Mouse (Mus musculus): ENCODE results near the gene Dynll2. TPM values are rescaled to one million over a fixed set of nuclear protein-coding genes. Genes with fewer than 3 reads are reported as not detected.

Gene Dynll2
- polyA plus RNA-seq, 1 experiment from 2014 or later: 11.2 TPM

DNA sequence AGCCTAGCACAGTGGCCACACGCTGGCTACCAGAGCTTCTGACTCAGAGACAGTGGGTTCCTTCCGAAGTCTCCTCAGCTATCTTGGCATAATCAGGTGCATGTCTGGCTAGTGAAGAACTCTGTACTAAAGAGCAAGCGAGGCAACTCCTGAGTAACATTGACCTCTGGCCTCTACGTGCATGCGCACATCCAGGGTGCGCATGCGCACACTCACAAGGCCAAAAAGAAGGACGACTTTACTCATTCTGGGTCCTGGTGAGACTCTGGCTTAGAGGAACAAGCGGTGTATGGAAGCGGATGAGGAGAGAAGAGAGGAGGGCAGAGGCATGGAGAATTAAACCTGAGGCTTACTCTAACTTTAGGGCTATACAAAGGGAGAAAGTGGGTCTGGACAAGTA, 26.3 kb upstream of the Dynll2 start:
- WGBS (ENCODE audit: insufficient replicate concordance): 80% methylated on average over 10 of the region's 10 CpGs
- ATAC-seq (ENCODE audit: low read depth): no peak

DNA sequence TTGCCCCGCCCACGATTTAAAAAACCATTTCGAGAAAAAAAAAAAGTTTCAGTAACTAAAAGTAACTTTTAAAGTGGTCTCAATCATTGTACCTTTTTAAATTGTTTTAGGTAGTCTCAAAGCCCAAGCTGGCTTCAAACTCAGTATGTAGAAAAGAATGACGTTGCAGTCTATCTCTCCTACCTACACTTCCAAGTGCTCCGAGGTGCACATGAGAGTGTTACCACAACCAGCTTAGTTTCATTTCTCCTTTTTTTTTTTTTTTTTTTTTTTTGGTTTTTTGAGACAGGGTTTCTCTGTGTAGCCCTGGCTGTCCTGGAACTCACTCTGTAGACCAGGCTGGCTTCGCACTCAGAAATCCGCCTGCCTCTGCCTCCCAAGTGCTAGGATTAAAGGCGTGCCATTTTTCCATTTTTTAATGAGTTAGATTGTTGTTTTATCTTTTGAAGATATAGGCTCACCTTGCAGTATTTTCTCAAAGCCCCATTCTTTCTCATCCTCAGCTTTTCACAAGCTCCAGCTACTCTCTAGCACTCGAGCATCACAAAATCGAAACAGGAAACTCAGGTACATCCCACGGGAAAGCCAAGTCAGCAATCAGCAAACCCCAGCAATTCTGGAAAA, 25.4 kb upstream of the Dynll2 start:
- Histone ChIP-seq H3K27me3 (peaks cover 21% of the 10 kb centered on the region), H3K9ac (no peak overlapping the region), H3K4me3 (replicated peaks) (no peak overlapping the region), H3K4me2 (no peak overlapping the region), H3K27ac (no peak overlapping the region), H3K4me1 (replicated peaks) (no peaks in the 10 kb centered on the region), H3K36me3 (no peaks in the 10 kb centered on the region), H3K9me3 (replicated peaks) (no peaks in the 10 kb centered on the region)
- 63% methylated on average over 11 of the region's 11 CpGs for WGBS (ENCODE audit: insufficient replicate concordance)
- DNase-seq: no peak
- no peak for ATAC-seq (ENCODE audit: low read depth)

More for the DNA sequence above, 26.3 kb upstream of the Dynll2 start:
- H3K27me3 ChIP-seq: peaks cover 19% of the 10 kb centered on the region
- no peaks in the 10 kb centered on the region for H3K36me3 ChIP-seq
- no peak for DNase-seq
- H3K4me2 ChIP-seq: no peak overlapping the region
- H3K4me1 ChIP-seq (replicated peaks): no peaks in the 10 kb centered on the region
- H3K9ac ChIP-seq: no peak overlapping the region
- H3K9me3 ChIP-seq (replicated peaks): no peaks in the 10 kb centered on the region
- no peak overlapping the region for H3K4me3 ChIP-seq (replicated peaks)
- no peak overlapping the region for H3K27ac ChIP-seq

DNA sequence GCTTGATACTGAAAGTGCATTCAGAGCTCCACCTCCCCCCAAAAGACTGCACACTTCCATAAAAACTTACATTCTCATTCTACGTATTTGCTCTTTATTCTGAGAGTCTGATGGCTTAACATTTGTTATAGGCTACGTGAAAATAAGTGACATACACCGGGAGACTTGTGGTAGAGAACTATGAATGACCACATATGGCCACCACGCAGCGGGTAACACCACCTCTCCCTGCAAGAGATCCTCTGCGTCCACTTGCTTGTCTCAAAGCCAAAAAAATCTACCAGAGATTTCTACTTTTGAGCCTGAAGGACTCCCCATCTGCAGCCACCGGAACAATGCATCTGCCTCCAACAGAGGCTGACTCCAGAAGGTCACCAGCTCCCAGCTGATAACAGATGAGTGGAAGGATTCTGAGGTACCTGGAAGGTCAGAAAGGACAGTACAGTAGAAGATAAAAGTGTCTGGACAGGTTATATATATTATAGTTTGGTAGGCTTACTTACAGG, 24.6 kb upstream of the Dynll2 start:
- Histone ChIP-seq H3K36me3 (no peaks in the 10 kb centered on the region), H3K4me2 (no peak overlapping the region), H3K9ac (no peak overlapping the region), H3K27me3 (peaks cover 21% of the 10 kb centered on the region), H3K9me3 (replicated peaks) (no peaks in the 10 kb centered on the region), H3K27ac (no peak overlapping the region), H3K4me1 (replicated peaks) (no peaks in the 10 kb centered on the region), H3K4me3 (replicated peaks) (no peak overlapping the region)
- DNase-seq: no peak
- no peak for ATAC-seq (ENCODE audit: low read depth)
- 77% methylated on average over 7 of the region's 7 CpGs for WGBS (ENCODE audit: insufficient replicate concordance)

GRCm38 (mm10) chr11:88011208-88011913, 24.0 kb upstream of the Dynll2 start:
- no peak overlapping the region for H3K9ac ChIP-seq
- no peaks in the 10 kb centered on the region for H3K36me3 ChIP-seq
- H3K4me3 ChIP-seq (replicated peaks): no peak overlapping the region
- peaks cover 21% of the 10 kb centered on the region for H3K27me3 ChIP-seq
- H3K27ac ChIP-seq: no peak overlapping the region
- WGBS (ENCODE audit: insufficient replicate concordance): 63% methylated on average over 11 of the region's 11 CpGs
- H3K9me3 ChIP-seq (replicated peaks): no peaks in the 10 kb centered on the region
- DNase-seq (no peak), ATAC-seq (ENCODE audit: low read depth) (no peak)
- no peaks in the 10 kb centered on the region for H3K4me1 ChIP-seq (replicated peaks)
- H3K4me2 ChIP-seq: no peak overlapping the region

- Histone ChIP-seq H3K4me1 (replicated peaks) (no peaks in the 10 kb centered on the region), H3K9ac (no peak overlapping the region), H3K36me3 (no peaks in the 10 kb centered on the region), H3K27me3 (peaks cover 21% of the 10 kb centered on the region), H3K27ac (no peak overlapping the region), H3K4me3 (replicated peaks) (no peak overlapping the region), H3K9me3 (replicated peaks) (no peaks in the 10 kb centered on the region), H3K4me2 (no peak overlapping the region)
- ATAC-seq (ENCODE audit: low read depth) (no peak), DNase-seq (no peak)
- 39% methylated on average over 16 of the region's 16 CpGs for WGBS (ENCODE audit: insufficient replicate concordance)
Measured at GRCm38 (mm10) chr11:88009542-88010190, 22.3 kb upstream of the Dynll2 start.

- H3K9ac ChIP-seq: no peak overlapping the region
- peaks cover 21% of the 10 kb centered on the region for H3K27me3 ChIP-seq
- H3K9me3 ChIP-seq (replicated peaks): no peaks in the 10 kb centered on the region
- ATAC-seq (ENCODE audit: low read depth) (no peak), DNase-seq (no peak)
- no peaks in the 10 kb centered on the region for H3K4me1 ChIP-seq (replicated peaks)
- 26% methylated on average over 1 of the region's 1 CpGs for WGBS (ENCODE audit: insufficient replicate concordance)
- H3K4me2 ChIP-seq: no peak overlapping the region
- no peaks in the 10 kb centered on the region for H3K36me3 ChIP-seq
- H3K4me3 ChIP-seq (replicated peaks): no peak overlapping the region
- no peak overlapping the region for H3K27ac ChIP-seq
Measured at GRCm38 (mm10) chr11:88008641-88009040, 21.3 kb upstream of the Dynll2 start.

- Histone ChIP-seq H3K27ac (no peak overlapping the region), H3K9me3 (replicated peaks) (no peaks in the 10 kb centered on the region), H3K4me3 (replicated peaks) (no peak overlapping the region), H3K4me1 (replicated peaks) (no peaks in the 10 kb centered on the region), H3K36me3 (no peaks in the 10 kb centered on the region), H3K27me3 (peaks cover 5% of the 10 kb centered on the region), H3K9ac (no peak overlapping the region), H3K4me2 (no peak overlapping the region)
- DNase-seq (no peak), ATAC-seq (ENCODE audit: low read depth) (0 out of 2 replicates have a peak, but pooled peaks have one; percentile 50)
- 32% methylated on average over 2 of the region's 2 CpGs for WGBS (ENCODE audit: insufficient replicate concordance)
Measured at GRCm38 (mm10) chr11:88004123-88004522, 16.8 kb upstream of the Dynll2 start.

DNA sequence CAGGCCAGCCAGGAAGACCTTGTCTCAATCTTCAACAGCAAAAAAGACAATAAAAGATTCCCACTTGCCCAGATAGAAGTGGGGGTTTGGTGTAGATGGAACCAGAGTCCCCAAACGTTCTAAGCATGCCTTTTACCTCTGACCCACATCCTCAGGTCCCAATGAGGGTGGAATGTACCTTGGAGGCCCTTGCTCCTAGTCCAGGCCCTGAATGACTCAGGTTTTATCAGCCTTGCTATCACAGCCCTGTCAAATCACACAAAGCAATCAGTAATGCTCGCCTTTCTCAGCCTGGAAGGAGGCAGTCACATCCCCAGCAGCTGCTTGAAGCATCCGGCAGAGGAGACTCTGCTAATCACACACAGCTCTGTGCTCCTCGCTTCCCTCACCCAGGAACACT, 15.4 kb upstream of the Dynll2 start:
- Histone ChIP-seq H3K27ac (no peak overlapping the region), H3K36me3 (no peaks in the 10 kb centered on the region), H3K4me2 (no peak overlapping the region), H3K4me1 (replicated peaks) (no peaks in the 10 kb centered on the region), H3K9ac (no peak overlapping the region), H3K27me3 (no peaks in the 10 kb centered on the region), H3K9me3 (replicated peaks) (no peaks in the 10 kb centered on the region), H3K4me3 (replicated peaks) (no peak overlapping the region)
- ATAC-seq (ENCODE audit: low read depth): no peak
- whole genome bisulfite sequencing (ENCODE audit: insufficient replicate concordance): 46% methylated on average over 4 of the region's 4 CpGs
- DNase-seq: no peak

- Histone ChIP-seq H3K27me3 (no peaks in the 10 kb centered on the region), H3K27ac (no peak overlapping the region), H3K36me3 (no peaks in the 10 kb centered on the region), H3K9ac (no peak overlapping the region), H3K4me3 (replicated peaks) (no peak overlapping the region), H3K4me2 (no peak overlapping the region), H3K4me1 (replicated peaks) (no peaks in the 10 kb centered on the region), H3K9me3 (replicated peaks) (no peaks in the 10 kb centered on the region)
- WGBS (ENCODE audit: insufficient replicate concordance): 69% methylated on average over 5 of the region's 5 CpGs
- DNase-seq: no peak
- no peak for ATAC-seq (ENCODE audit: low read depth)
Measured at GRCm38 (mm10) chr11:87999751-88000150, 12.4 kb upstream of the Dynll2 start.

DNA sequence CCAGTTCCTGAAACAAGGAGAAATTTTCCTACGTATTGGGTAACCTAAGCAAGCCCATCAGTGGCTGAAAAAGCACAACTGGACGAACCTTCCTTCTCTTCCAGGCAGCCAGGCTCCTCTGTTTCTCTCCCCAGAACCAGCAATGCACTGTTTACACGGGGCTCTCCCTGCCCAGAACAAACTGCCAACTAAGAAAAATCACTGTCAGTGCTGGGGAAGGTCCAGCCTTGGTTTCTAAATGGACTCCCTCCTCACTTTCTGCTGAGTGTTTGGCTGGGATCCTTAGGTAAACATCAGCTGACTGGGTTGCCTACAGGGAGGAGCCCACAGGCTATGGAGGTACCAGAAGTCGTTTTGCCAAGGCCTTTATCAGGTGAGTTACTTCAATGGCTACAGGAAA, 4.5 kb upstream of the Dynll2 start:
- no peak overlapping the region for H3K4me3 ChIP-seq (replicated peaks)
- no peak for DNase-seq

GRCm38 (mm10) chr11:87987861-87988260, 528 bp upstream of the Dynll2 start:
- Histone ChIP-seq H3K4me3 (replicated peaks) (peak overlapping the region; percentile 76), H3K9me3 (replicated peaks) (no peaks in the 10 kb centered on the region), H3K27me3 (no peaks in the 10 kb centered on the region), H3K36me3 (peaks cover 12% of the 10 kb centered on the region), H3K4me1 (replicated peaks) (peaks cover 39% of the 10 kb centered on the region), H3K4me2 (peak overlapping the region; percentile 86), H3K9ac (peak overlapping the region; percentile 90), H3K27ac (no peak overlapping the region)
- 65% methylated on average over 11 of the region's 11 CpGs for WGBS (ENCODE audit: insufficient replicate concordance)
- DNase-seq (no peak), ATAC-seq (ENCODE audit: low read depth) (no peak)

More for the DNA sequence above, 4.5 kb upstream of the Dynll2 start:
- 29% methylated on average over 4 of the region's 4 CpGs for WGBS (ENCODE audit: insufficient replicate concordance)
- Histone ChIP-seq H3K36me3 (no peaks in the 10 kb centered on the region), H3K27me3 (no peaks in the 10 kb centered on the region), H3K9ac (no peak overlapping the region), H3K9me3 (replicated peaks) (no peaks in the 10 kb centered on the region), H3K4me1 (replicated peaks) (peaks cover 7% of the 10 kb centered on the region), H3K27ac (no peak overlapping the region), H3K4me2 (no peak overlapping the region)
- ATAC-seq (ENCODE audit: low read depth): no peak
